Mouse (Mus musculus): ENCODE measurements at regions not wholly inside any gene's neighbourhood (a gene's known extent, or its start where the extent isn't known, plus 50 kb on each side); places are given as distances from the start of the nearest gene placed in this dataset.

- Histone ChIP-seq H3K27ac (replicated peaks; ENCODE audit: low read depth, low read length) (no peak overlapping the region), H3K36me3 (ENCODE audit: control insufficient read depth, insufficient read depth, low read length) (no peaks in the 10 kb centered on the region), H3K4me2 (replicated peaks; ENCODE audit: low read depth, low read length, severe bottlenecking) (no peak overlapping the region), H3K4me3 (replicated peaks; ENCODE audit: low read length) (no peak overlapping the region), H3K4me1 (ENCODE audit: control insufficient read depth, insufficient read depth, low read length) (no peaks in the 10 kb centered on the region), H3K9ac (ENCODE audit: low read depth, low read length, severe bottlenecking) (no peak overlapping the region), H3K27me3 (ENCODE audit: control insufficient read depth, insufficient read depth, low read length) (no peaks in the 10 kb centered on the region), H3K9me3 (ENCODE audit: control insufficient read depth, low read length) (no peaks in the 10 kb centered on the region)
- ATAC-seq (ENCODE audit: low FRiP score, low read depth) (no peak), DNase-seq (ENCODE audit: low spot score) (no peak)
- WGBS, result 83% methylated on average over 3 of the region's 3 CpGs
- no peak for TF ChIP-seq POLR2A (IDR thresholded peaks at IDR 0.05; ENCODE audit: borderline replicate concordance, extremely low read depth, insufficient read depth, insufficient read length)
Measured at GRCm38 (mm10) chr9:88276023-88276568, 50.9 kb upstream of the Nt5e start.

GRCm38 (mm10) chr9:88277031-88277430 lies 50.0 kb upstream of the Nt5e start:
- Histone ChIP-seq H3K4me1 (ENCODE audit: control insufficient read depth, insufficient read depth, low read length) (no peaks in the 10 kb centered on the region), H3K9ac (ENCODE audit: low read depth, low read length, severe bottlenecking) (no peak overlapping the region), H3K4me3 (replicated peaks; ENCODE audit: low read length) (no peak overlapping the region), H3K27ac (replicated peaks; ENCODE audit: low read depth, low read length) (no peak overlapping the region), H3K9me3 (ENCODE audit: control insufficient read depth, low read length) (no peaks in the 10 kb centered on the region), H3K36me3 (ENCODE audit: control insufficient read depth, insufficient read depth, low read length) (no peaks in the 10 kb centered on the region), H3K4me2 (replicated peaks; ENCODE audit: low read depth, low read length, severe bottlenecking) (no peak overlapping the region), H3K27me3 (ENCODE audit: control insufficient read depth, insufficient read depth, low read length) (no peaks in the 10 kb centered on the region)
- DNase-seq (ENCODE audit: low spot score) (no peak), ATAC-seq (ENCODE audit: low FRiP score, low read depth) (no peak)
- 85% methylated on average over 6 of the region's 6 CpGs for WGBS
- no peak for TF ChIP-seq POLR2A (IDR thresholded peaks at IDR 0.05; ENCODE audit: borderline replicate concordance, extremely low read depth, insufficient read depth, insufficient read length)
